Mouse (Mus musculus) Patski (cell line): Measurements from ENCODE around the gene Gli3. TPM values are rescaled to one million over a fixed set of nuclear protein-coding genes. Genes with fewer than 3 reads are reported as not detected.

Experiments
- ATAC-seq: fragments of 100-300 bp; one replicate; pipeline ENCODE4 v1.8.0; 2021
- CTCF ChIA-PET: fragments of 350-600 bp; sonication (Branson Sonifier 250); formaldehyde crosslinking; loops from one replicate; lab custom pipeline; 2022; ENCODE audit warnings: inconsistent platforms; lab: Charles Lee
- POLR2A ChIA-PET: fragments of 350-600 bp; sonication (Branson Sonifier 250); formaldehyde crosslinking; loops from one replicate; lab custom pipeline; 2022; ENCODE audit warnings: antibody characterized with exemption, inconsistent platforms; lab: Charles Lee
- DNase-seq: peaks from one replicate; pipeline ENCODE4 v3.0.0-alpha.2; 2011; ENCODE audit warnings: low read depth, low spot score
- H3K27me3 ChIP-seq: fragments of 371-371 bp; one replicate; pipeline ENCODE4 v1.5.1; 2021
- CTCF ChIP-seq: fragments of 100-300 bp; IDR thresholded peaks from one replicate; pipeline ENCODE4 v1.5.1; 2021
- in situ Hi-C: fragments of 300-500 bp; cut with MboI; formaldehyde crosslinking; loops from 3 replicates; pipeline ENCODE4 v1.11.1; 2018; ENCODE audit warnings: low pct_unique_long_range_greater_than_20kb, mixed read lengths
- polyA plus RNA-seq: library from polyadenylated mRNA; unstranded; gene quantifications from one replicate; pipeline ENCODE4 v1.2.3, GENCODE M21; 2021

The Gli3 gene
- polyA plus RNA-seq, 1 experiment from 2014 or later, result 14.7 TPM

- DNase-seq (no peak), ATAC-seq (no peak)
- ChIA-PET CTCF (no interaction called here), POLR2A (no interaction called here)
- no peaks in the 10 kb centered on the region for H3K27me3 ChIP-seq
- no peak for TF ChIP-seq CTCF
- in situ Hi-C loops, result no loop called here
Measured at GRCm38 (mm10) chr13:15522153-15522552, 59.1 kb downstream of the Gli3 start.

DNA sequence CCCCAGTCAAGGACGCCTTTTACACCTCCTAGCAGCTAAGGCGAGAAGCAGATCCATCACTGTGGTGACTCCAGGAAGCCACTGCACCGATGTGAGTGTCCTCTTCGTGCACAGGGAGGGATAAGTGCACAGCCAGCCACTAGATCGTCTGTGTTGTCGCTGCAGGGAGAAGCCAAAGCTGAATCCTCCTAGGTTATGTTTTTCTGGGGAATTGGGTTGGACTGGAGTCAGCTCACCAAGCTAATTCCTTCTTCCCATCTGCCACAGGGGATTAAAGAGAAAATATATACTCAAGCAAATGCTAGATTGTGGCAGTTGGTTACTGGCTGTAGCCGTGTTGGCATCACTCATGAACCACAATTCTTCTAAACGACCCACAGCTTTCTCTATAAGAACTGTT is 61.2 kb downstream of the Gli3 start:
- in situ Hi-C loops, result no loop called here
- H3K27me3 ChIP-seq, result no peaks in the 10 kb centered on the region
- no peak for TF ChIP-seq CTCF
- DNase-seq (no peak), ATAC-seq (no peak)
- CTCF ChIA-PET, result interaction anchor here (1.2 kb wide), 1 partner anchor 30 kb away, joined by 3 read pairs; no protein-coding TSS in a partner anchor
- POLR2A ChIA-PET, result interaction anchor here (1.0 kb wide), 1 partner anchor 10 kb away, joined by 4 read pairs; no protein-coding TSS in a partner anchor

- H3K27me3 ChIP-seq, result no peaks in the 10 kb centered on the region
- ATAC-seq, result no peak
- in situ Hi-C loops, result no loop called here
- DNase-seq, result no peak
- ChIA-PET CTCF (no interaction called here), POLR2A (no interaction called here)
- TF ChIP-seq CTCF, result no peak
Measured at GRCm38 (mm10) chr13:15526691-15527090, 63.7 kb downstream of the Gli3 start.

DNA sequence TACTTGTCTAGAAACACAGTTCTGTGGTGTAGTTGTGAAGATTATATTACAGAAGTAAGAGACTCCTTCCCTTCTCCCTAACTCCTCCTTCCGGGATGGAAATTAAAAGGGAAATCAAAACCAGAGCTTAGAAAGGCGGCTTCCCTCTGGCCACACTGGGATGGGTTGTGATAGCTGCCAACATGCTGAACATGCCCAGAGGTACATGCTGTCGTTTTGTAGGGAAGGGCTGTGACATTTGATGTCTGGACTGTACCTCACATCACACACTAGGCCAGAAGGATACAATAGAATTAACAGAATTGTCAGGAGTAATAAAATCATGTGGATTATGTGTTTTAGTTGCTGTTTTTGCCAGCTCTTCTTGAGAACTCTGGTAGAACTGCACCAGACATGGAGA is 68.5 kb downstream of the Gli3 start:
- ChIA-PET CTCF (no interaction called here), POLR2A (no interaction called here)
- in situ Hi-C loops, result no loop called here
- H3K27me3 ChIP-seq, result no peaks in the 10 kb centered on the region
- ATAC-seq, result no peak
- TF ChIP-seq CTCF, result no peak
- DNase-seq, result no peak

- ATAC-seq (peak; percentile 83), DNase-seq (peak; percentile 76)
- POLR2A ChIA-PET, result no interaction called here
- in situ Hi-C loops, result no loop called here
- no peak for TF ChIP-seq CTCF
- CTCF ChIA-PET, result interaction anchor here (1.3 to 1.6 kb wide), 2 partner anchors 79 to 178 kb away, joined by 4 to 5 read pairs; no protein-coding TSS in a partner anchor
- H3K27me3 ChIP-seq, result no peaks in the 10 kb centered on the region
Measured at GRCm38 (mm10) chr13:15537206-15537605, 74.2 kb downstream of the Gli3 start.

DNA sequence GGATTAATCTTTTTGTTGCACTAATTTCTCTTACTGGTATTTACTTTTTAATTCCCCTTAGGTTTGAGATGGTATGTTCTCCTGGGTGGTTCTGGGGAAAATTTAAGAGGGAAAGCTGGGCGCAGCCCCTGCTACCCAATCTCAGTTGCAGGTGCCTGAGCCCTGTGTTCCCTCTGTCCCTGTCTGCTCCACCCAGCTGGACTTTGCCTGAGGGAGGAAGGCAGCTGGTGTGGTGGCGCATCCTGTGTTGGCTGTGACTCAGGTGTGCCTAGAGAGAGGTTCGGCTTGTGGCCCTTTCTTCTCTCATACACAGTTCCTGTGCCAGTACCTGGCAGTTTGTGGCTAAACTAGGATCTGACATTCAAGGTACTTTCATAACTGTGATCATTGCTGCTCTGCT is 74.6 kb downstream of the Gli3 start:
- ChIA-PET POLR2A (interaction anchor here (0.6 kb wide), 1 partner anchor 322 kb away, joined by 3 read pairs; no protein-coding TSS in a partner anchor), CTCF (interaction anchor here (1.2 to 1.6 kb wide), 3 partner anchors 14 to 178 kb away, joined by 4 to 6 read pairs (median 5); no protein-coding TSS in a partner anchor)
- H3K27me3 ChIP-seq, result no peaks in the 10 kb centered on the region

GRCm38 (mm10) chr13:15538389-15538788 is 75.4 kb downstream of the Gli3 start:
- no peaks in the 10 kb centered on the region for H3K27me3 ChIP-seq
- in situ Hi-C loops, result no loop called here
- no peak for DNase-seq
- POLR2A ChIA-PET, result interaction anchor here (0.6 kb wide), 1 partner anchor 323 kb away, joined by 3 read pairs; no protein-coding TSS in a partner anchor
- CTCF ChIA-PET, result interaction anchor here (1.2 to 1.6 kb wide), 4 partner anchors 12 to 177 kb away, joined by 4 to 6 read pairs (median 4); no protein-coding TSS in a partner anchor
- ATAC-seq, result no peak
- peak; percentile 30 for TF ChIP-seq CTCF

More for the DNA sequence above, 74.6 kb downstream of the Gli3 start:
- ATAC-seq, result peak; percentile 72
- DNase-seq, result no peak
- in situ Hi-C loops, result no loop called here
- no peak for TF ChIP-seq CTCF

DNA sequence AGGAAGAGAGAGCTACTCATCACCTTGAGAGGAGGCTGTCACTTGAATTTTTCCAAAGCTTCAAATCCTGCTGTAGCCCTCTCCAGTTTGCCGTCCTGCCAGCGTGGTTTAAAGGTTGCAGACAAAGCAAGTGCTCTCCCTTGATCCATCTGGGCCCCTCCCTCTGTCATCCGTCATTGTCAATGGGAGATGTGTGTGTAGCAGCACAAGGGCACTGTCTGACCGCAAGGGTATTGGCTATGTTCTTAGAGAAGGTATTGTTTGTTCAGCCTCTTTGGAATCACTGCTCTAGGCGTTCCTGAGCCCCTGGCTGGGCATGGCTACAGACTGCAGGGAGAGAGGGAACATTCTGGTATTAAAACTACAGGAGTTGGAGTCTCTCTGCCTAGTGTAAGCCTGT is 79.0 kb downstream of the Gli3 start:
- ChIA-PET CTCF (interaction anchor here (1.1 kb wide), 1 partner anchor 8 kb away, joined by 4 read pairs; no protein-coding TSS in a partner anchor), POLR2A (no interaction called here)
- in situ Hi-C loops, result no loop called here
- no peak for TF ChIP-seq CTCF
- ATAC-seq (no peak), DNase-seq (no peak)
- H3K27me3 ChIP-seq, result no peaks in the 10 kb centered on the region

GRCm38 (mm10) chr13:15543169-15543887 is 80.3 kb downstream of the Gli3 start:
- ChIA-PET POLR2A (no interaction called here), CTCF (no interaction called here)
- no peaks in the 10 kb centered on the region for H3K27me3 ChIP-seq
- in situ Hi-C loops, result no loop called here
- ATAC-seq (no peak), DNase-seq (no peak)
- TF ChIP-seq CTCF, result no peak

GRCm38 (mm10) chr13:15543888-15544640 is 81.0 kb downstream of the Gli3 start:
- ATAC-seq (no peak), DNase-seq (no peak)

More at GRCm38 (mm10) chr13:15543888-15544640, 81.0 kb downstream of the Gli3 start:
- TF ChIP-seq CTCF, result no peak
- CTCF ChIA-PET, result interaction anchor here (1.1 to 1.6 kb wide), 2 partner anchors 8 to 9 kb away, joined by 4 to 6 read pairs; no protein-coding TSS in a partner anchor
- POLR2A ChIA-PET, result no interaction called here
- in situ Hi-C loops, result no loop called here
- H3K27me3 ChIP-seq, result no peaks in the 10 kb centered on the region
